Mouse (Mus musculus) forebrain, embryonic 11.5 days (tissue): ENCODE measurements at regions not wholly inside any gene's neighbourhood (a gene's known extent, or its start where the extent isn't known, plus 50 kb on each side); places are given as distances from the start of the nearest gene placed in this dataset.
"Not testable (repeated sequence)": the region's sequence is repeated elsewhere in the genome, so short reads cannot be mapped to it uniquely, and the experiment has no call there.

Source experiments
- ATAC-seq: fragments of 200-750 bp; cut with Nextera tagmentation; replicated peaks from 2 replicates; pipeline ENCODE4 v1.8.0; 2017; ENCODE audit warnings: moderate TSS enrichment; ENCODE audit not compliant: low FRiP score
- DNase-seq: peaks from one replicate; pipeline ENCODE4 v3.0.0-alpha.2; 2017; ENCODE audit warnings: low spot score
- H3K27ac ChIP-seq: fragments of 300-500 bp; sonication (generic); 2 replicates; pipeline ENCODE4 v1.5.1; 2014; ENCODE audit warnings: low read depth, low read length
- H3K27me3 ChIP-seq: fragments of 300-500 bp; sonication (generic); 2 replicates; pipeline ENCODE4 v1.6.1; 2014; ENCODE audit warnings: mild to moderate bottlenecking, low read length, mixed read lengths; ENCODE audit not compliant: control insufficient read depth, insufficient read depth
- H3K36me3 ChIP-seq: fragments of 300-500 bp; sonication (generic); 2 replicates; pipeline ENCODE4 v1.6.1; 2014; ENCODE audit warnings: mild to moderate bottlenecking, low read length, moderate library complexity, mixed read lengths; ENCODE audit not compliant: control insufficient read depth, insufficient read depth
- H3K4me1 ChIP-seq: fragments of 300-500 bp; sonication (generic); replicated peaks from 2 replicates; pipeline ENCODE4 v1.6.1; 2014; ENCODE audit warnings: low read length, mixed read lengths; ENCODE audit not compliant: control insufficient read depth, insufficient read depth
- H3K4me2 ChIP-seq: fragments of 300-500 bp; sonication (generic); 2 replicates; pipeline ENCODE4 v1.6.1; 2014; ENCODE audit warnings: low read depth, mild to moderate bottlenecking, low read length, moderate library complexity, mixed read lengths; ENCODE audit not compliant: severe bottlenecking
- H3K4me3 ChIP-seq: fragments of 300-500 bp; sonication (generic); 2 replicates; pipeline ENCODE4 v1.5.1; 2014; ENCODE audit warnings: low read depth, low read length
- H3K9ac ChIP-seq: fragments of 300-500 bp; sonication (generic); 2 replicates; pipeline ENCODE4 v1.6.1; 2014; ENCODE audit warnings: low read length
- H3K9me3 ChIP-seq: fragments of 300-500 bp; sonication (generic); 2 replicates; pipeline ENCODE4 v1.6.1; 2016; ENCODE audit warnings: low read length, mixed read lengths; ENCODE audit not compliant: control insufficient read depth
- WGBS: fragments of 180-500 bp; shearing (Covaris S2); extraction: QIAGEN DNeasy Blood & Tissue Kit; methylation state at CpG from one replicate; pipeline ENCODE4 v1.1.7; 2014; 5-methylcytosine and 5-hydroxymethylcytosine counted together

DNA sequence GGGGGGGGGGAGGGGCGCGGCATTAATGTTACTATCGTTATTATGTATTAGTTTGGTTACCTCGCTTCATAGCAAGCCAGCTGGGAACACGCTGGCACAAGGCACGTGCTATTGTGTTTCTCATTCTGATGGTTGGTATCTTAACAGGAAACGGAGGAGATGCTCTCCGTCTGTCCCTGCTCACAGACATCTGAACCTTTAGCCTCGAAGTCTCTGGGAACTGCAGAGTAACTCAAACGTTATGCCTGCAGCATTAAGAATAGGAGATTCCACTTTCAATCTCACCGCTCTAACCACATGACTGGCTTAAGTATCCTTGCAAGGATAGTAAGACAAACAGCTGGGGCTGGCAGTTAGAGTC lies 80.0 kb downstream of the Nfkbiz start:
- no peak overlapping the region for H3K9ac ChIP-seq
- DNase-seq: no peak
- 83% methylated on average over 11 of the region's 11 CpGs for WGBS

DNA sequence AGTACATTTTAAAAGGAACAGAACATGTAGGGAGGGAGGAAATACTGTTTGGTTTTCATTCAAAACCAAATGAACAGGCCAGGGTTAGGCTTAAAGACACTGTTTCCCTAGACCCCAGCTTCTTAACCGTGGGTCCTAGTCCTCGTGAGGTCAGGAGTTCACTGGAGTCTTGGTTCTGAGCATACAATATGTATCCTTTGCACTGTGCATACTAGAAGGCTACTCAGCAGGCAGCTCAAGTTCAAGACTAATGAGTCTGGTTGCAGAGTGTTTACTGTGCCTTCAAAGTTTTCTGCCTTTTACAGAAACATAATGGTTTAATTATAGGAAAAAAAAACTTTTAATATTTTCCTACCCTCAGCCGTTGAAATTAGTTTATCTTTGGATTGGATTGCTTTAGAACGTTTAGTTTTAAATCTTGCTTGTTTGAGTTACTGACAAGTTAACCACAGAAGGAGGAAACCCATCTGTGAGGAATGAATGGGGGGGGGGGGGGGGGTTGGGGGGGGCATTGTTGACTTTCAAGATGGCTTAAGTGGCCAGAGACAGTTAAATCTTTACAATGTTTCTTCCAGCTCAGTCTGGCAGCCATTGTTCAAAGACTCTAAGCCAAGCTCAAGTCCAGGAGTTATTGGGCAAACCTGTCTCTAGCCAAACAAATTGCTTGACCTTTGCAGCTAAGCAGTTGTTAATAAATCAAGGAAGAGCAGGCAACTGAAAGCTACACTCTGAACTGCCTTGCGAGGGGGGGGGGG lies 80.6 kb downstream of the Nfkbiz start:
- 70% methylated on average over 5 of the region's 5 CpGs for WGBS

More for the DNA sequence above, 80.0 kb downstream of the Nfkbiz start:
- no peaks in the 10 kb centered on the region for H3K4me1 ChIP-seq
- ATAC-seq: no peak
- H3K9me3 ChIP-seq: no peaks in the 10 kb centered on the region
- no peaks in the 10 kb centered on the region for H3K27me3 ChIP-seq
- no peak overlapping the region for H3K4me2 ChIP-seq
- no peaks in the 10 kb centered on the region for H3K36me3 ChIP-seq
- no peak overlapping the region for H3K27ac ChIP-seq
- no peak overlapping the region for H3K4me3 ChIP-seq

DNA sequence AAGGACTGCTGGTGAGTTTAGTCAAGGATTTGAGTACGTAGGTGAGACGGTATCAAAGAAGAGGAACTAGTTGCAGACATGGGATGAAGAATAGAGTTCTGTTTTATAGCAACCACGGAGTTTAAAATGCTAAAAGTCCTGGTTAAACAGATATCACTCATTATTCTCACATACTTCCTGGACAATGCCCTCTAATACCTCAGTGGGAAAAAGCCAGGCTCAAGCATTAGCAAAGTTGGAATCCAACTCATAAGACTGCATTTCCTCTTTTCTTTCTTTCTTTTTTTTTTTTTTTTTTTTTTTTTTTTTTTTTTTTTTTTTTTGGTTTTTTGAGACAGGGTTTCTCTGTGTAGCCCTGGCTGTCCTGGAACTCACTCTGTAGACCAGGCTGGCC lies 81.3 kb downstream of the Nfkbiz start:
- WGBS: 82% methylated on average over 3 of the region's 3 CpGs
- not testable (repeated sequence) for H3K36me3 ChIP-seq, H3K27me3 ChIP-seq, H3K9ac ChIP-seq, H3K9me3 ChIP-seq, DNase-seq, H3K4me1 ChIP-seq, H3K27ac ChIP-seq, H3K4me3 ChIP-seq, H3K4me2 ChIP-seq, ATAC-seq

More for the DNA sequence above, 80.6 kb downstream of the Nfkbiz start:
- Histone ChIP-seq H3K4me2 (no peak overlapping the region), H3K27me3 (no peaks in the 10 kb centered on the region), H3K9ac (no peak overlapping the region), H3K36me3 (no peaks in the 10 kb centered on the region), H3K4me1 (no peaks in the 10 kb centered on the region), H3K9me3 (no peaks in the 10 kb centered on the region), H3K4me3 (no peak overlapping the region), H3K27ac (no peak overlapping the region)
- ATAC-seq (no peak), DNase-seq (no peak)

DNA sequence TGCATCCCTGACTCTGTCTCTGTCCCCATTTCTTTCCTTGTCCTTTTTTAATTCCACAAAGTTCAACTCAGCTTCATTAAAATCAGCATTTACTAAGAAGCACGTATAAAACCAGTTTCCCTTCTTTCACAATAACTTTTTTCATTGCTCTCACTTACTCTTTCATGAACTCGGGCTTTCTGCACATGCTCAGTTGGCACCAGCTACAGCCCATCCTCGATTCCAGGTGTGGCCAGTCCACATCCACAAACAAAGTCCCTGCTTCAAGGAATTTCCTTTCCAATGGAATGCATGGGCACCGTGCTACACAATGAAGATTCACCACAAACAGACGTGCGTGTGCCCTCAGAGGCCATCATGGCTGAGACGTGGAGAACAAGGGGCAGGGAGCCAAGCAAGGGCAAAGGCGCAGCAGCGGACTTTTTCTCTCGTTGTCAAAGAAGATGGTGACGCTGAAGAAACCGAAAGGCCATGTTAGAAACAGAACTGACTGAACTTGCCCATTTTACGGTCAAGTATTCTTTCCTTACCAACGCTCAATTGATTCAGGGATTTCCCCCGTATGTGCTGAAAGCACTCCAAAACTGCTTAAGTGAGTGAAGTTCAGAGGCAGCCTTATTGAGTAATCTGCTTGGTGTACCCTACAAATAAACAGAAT lies 81.8 kb downstream of the Nfkbiz start:
- DNase-seq: no peak
- no peak for ATAC-seq
- Histone ChIP-seq H3K36me3 (no peaks in the 10 kb centered on the region), H3K9ac (no peak overlapping the region), H3K27me3 (no peaks in the 10 kb centered on the region), H3K4me2 (no peak overlapping the region), H3K4me1 (no peaks in the 10 kb centered on the region), H3K9me3 (no peaks in the 10 kb centered on the region), H3K27ac (no peak overlapping the region), H3K4me3 (no peak overlapping the region)
- WGBS: 90% methylated on average over 15 of the region's 15 CpGs

DNA sequence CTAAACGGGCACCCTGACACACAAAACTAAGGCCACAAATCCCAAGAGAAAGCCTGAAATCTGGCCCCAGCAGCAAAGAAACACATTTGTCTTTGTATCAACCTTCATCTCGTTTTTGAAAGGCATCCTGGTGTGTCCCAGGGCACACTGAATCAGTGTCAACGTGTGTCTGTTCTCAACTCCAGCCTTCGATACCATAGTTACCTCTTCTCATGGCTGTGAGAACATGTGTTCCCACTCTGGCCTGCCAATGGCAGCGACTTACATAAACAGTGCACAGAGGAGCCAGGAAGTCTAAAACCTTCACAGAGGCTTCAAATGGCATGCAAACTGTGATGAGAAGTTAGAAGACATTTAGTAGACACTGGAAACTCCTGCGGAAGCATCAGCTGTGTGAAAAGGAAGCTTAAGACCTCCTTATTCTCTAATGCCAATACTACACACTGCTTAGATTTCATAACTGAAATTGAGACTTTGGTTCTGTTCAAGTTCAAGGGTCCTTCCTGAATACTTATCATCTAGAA lies 83.3 kb downstream of the Nfkbiz start:
- no peak for DNase-seq
- no peaks in the 10 kb centered on the region for H3K27me3 ChIP-seq
- H3K9ac ChIP-seq: no peak overlapping the region
- WGBS: 79% methylated on average over 6 of the region's 6 CpGs
- H3K36me3 ChIP-seq: no peaks in the 10 kb centered on the region
- H3K4me3 ChIP-seq: no peak overlapping the region
- no peaks in the 10 kb centered on the region for H3K4me1 ChIP-seq
- H3K9me3 ChIP-seq: no peaks in the 10 kb centered on the region
- H3K27ac ChIP-seq: no peak overlapping the region
- no peak overlapping the region for H3K4me2 ChIP-seq
- no peak for ATAC-seq

DNA sequence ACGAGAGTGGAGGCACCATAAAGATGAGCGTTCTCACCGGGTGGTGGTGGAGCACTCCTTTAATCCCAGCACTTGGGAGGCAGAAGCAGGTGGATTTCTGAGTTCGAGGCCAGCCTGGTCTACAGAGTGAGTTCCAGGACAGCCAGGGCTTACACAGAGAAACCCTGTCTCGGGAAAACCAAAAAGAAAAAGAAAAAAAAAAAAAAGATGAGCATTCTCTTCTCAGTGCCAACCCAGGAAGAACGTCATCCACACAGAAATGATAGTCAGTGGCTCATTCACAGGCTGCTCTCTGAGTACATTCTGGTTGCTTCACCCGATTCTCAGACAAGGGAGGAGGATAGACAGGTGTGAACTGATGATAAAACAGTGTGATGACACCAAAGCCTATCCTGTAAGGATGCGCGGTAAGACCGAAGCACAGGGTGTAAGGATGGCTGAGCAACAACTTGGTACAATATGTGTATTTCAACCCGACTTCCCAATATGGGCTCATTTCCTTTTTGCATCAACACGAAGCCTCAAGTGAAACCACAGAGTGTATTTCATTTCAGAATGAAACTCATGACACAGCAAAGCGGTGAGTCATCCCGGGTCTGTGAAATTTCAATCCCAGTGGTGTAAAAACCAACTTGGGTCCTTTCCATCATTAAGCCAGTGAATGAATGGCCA lies 84.5 kb downstream of the Nfkbiz start:
- ATAC-seq: no peak
- no peak overlapping the region for H3K9ac ChIP-seq
- DNase-seq: no peak
- H3K9me3 ChIP-seq: no peaks in the 10 kb centered on the region
- no peaks in the 10 kb centered on the region for H3K36me3 ChIP-seq
- H3K4me2 ChIP-seq: no peak overlapping the region
- H3K27ac ChIP-seq: no peak overlapping the region
- no peaks in the 10 kb centered on the region for H3K27me3 ChIP-seq
- H3K4me3 ChIP-seq: no peak overlapping the region
- WGBS: 90% methylated on average over 14 of the region's 14 CpGs
- no peaks in the 10 kb centered on the region for H3K4me1 ChIP-seq

DNA sequence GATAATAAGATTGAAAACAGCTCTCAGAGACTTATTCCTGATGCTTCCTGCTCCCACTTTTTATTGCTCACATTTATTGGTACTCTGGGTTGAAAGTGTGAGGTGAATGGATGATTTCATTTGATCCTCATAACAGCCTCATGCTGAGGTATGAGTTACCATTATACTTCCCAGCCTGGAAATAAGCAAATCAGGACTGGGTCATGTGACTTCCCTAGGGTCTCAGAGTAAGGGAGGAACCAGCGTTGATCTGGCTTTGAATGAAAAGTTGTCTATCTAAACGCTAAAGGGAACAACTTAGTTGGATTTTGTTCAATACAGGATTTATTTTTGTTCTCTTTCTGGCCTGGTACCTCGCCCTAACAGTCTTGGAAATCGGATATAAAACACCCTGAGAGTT lies 85.3 kb downstream of the Nfkbiz start:
- Histone ChIP-seq H3K9me3 (no peaks in the 10 kb centered on the region), H3K9ac (no peak overlapping the region), H3K4me2 (no peak overlapping the region), H3K27me3 (no peaks in the 10 kb centered on the region), H3K4me1 (no peaks in the 10 kb centered on the region), H3K36me3 (no peaks in the 10 kb centered on the region), H3K4me3 (no peak overlapping the region), H3K27ac (no peak overlapping the region)
- 85% methylated on average over 4 of the region's 4 CpGs for WGBS
- DNase-seq (no peak), ATAC-seq (no peak)

DNA sequence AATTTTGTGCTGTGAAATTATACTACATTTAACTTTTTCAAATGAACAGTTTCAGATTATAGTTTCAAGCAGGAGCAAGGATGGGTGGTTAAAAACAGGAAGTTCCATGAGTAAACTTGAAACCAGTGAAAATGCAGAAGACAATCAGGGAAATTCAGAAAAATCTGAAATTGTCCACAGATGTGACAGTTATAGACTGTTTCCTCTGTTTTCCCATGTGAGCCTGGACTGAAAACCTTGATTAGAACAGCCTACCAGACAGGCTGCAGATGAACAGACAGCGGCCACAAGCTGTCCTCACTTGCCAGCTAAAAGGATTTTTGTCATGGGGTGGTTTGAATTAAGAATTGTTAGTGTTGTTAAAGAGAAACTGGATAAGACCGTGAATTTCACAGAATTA lies 91.4 kb downstream of the Nfkbiz start:
- Histone ChIP-seq H3K9ac (no peak overlapping the region), H3K27ac (no peak overlapping the region)
- DNase-seq: no peak

More for the DNA sequence above, 91.4 kb downstream of the Nfkbiz start:
- H3K27me3 ChIP-seq: no peaks in the 10 kb centered on the region
- no peak for ATAC-seq
- WGBS: 70% methylated on average over 2 of the region's 2 CpGs
- no peaks in the 10 kb centered on the region for H3K9me3 ChIP-seq
- no peak overlapping the region for H3K4me2 ChIP-seq
- no peaks in the 10 kb centered on the region for H3K4me1 ChIP-seq
- no peak overlapping the region for H3K4me3 ChIP-seq
- no peaks in the 10 kb centered on the region for H3K36me3 ChIP-seq
